Mouse (Mus musculus): ENCODE data around the gene Zdhhc14.

DNA sequence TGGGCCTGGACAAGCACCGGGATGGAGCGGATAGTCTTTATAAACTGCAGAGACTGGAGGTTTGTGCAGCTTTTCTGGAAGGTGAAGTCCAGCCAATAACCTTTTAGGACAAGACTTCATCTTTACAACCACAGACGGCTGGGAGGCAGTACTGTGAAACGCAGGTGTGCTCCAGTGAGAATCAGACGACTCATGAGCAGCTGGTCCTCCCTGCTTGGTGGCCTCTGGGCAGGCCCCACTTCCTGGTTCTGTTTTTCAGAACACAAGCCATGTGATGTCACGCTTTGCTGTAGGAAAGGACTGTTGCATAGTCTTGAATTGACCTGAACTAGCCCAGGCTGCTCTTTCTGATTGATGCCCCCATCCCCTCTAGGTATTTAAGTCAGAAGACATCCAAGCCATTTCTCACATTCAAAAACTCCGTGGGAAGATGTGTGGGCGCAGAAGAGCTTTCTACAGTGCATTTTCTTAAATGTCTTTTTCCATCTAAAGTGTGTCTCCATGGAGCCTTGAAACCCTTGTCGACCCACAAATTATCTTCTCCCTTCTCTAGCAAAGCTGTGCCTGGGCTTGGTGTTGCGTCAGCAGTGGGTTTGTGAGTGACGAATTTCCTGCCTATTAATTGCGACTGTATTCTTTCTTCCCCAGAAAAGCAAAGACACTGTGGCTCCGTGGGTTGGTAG lies 27.7 kb downstream of the Zdhhc14 start:
- TF ChIP-seq CTCF (IDR thresholded peaks at IDR 0.05; ENCODE audit: control insufficient read depth, insufficient read depth, insufficient read length) (no peak), MYOG (IDR thresholded peaks at IDR 0.05; ENCODE audit: control insufficient read depth, extremely low read depth, insufficient read length) (no peak)

All from C2C12 (cell line).